8 mouse cellular contexts compared by ENCODE assay signal in genomic region chr10:81014393-81015384, GRCm38 (mm10). TPM values are rescaled to one million over a fixed set of nuclear protein-coding genes. Genes with fewer than 3 reads are reported as not detected.
DNase-seq lines count a peak whose midpoint lies in the region; ATAC-seq and TF ChIP-seq lines count a peak whose summit lies in the region.

Gene Gng7, minus strand, starts transcription at chr10:81014945.

- ATAC-seq in heart, embryonic 11.5 days (replicated peaks; ENCODE audit: insufficient number of reproducible peaks, low FRiP score, low TSS enrichment): peak; percentile 89
- peak; percentile 99 for ATAC-seq in kidney, embryonic 16.5 days (ENCODE audit: low FRiP score, low TSS enrichment)

- no peaks in the 10 kb centered on the region for H3K36me3 ChIP-seq in erythroblast, embryonic 14.5 days (ENCODE audit: control insufficient read depth)
- H3K36me3 ChIP-seq in heart, embryonic 11.5 days (ENCODE audit: control insufficient read depth, insufficient read depth, low read length): no peaks in the 10 kb centered on the region
- no peaks in the 10 kb centered on the region for H3K36me3 ChIP-seq in kidney, embryonic 16.5 days (ENCODE audit: insufficient read depth, low read length)
- H3K36me3 ChIP-seq in liver, adult 2 months (ENCODE audit: control insufficient read depth, insufficient read depth, low read length): no peaks in the 10 kb centered on the region
- no peaks in the 10 kb centered on the region for H3K36me3 ChIP-seq in myocyte (ENCODE audit: control insufficient read depth, insufficient read depth)
- H3K36me3 ChIP-seq in splenic B cell, adult 2 months (ENCODE audit: control insufficient read depth, insufficient read depth, low read length, poor library complexity, severe bottlenecking): no peaks in the 10 kb centered on the region

- no peak for TF ChIP-seq POLR2A in brain, embryonic 14.5 days (IDR thresholded peaks at IDR 0.05; ENCODE audit: borderline replicate concordance, extremely low read depth, insufficient read depth, insufficient read length, poor library complexity, severe bottlenecking)
- no peak for TF ChIP-seq POLR2A in liver, adult 2 months (IDR thresholded peaks at IDR 0.05; ENCODE audit: extremely low read depth, insufficient read depth, low read length)
- no peak for TF ChIP-seq POLR2A in myocyte (IDR thresholded peaks at IDR 0.05; ENCODE audit: insufficient read length, low read depth)

- no peak within 1 kb of the TSS for H3K27ac ChIP-seq in heart, embryonic 11.5 days (ENCODE audit: low read depth, low read length)
- no peak within 1 kb of the TSS for H3K27ac ChIP-seq in kidney, embryonic 16.5 days (ENCODE audit: low read length)
- H3K27ac ChIP-seq in liver, adult 2 months (replicated peaks; ENCODE audit: insufficient read depth, low read depth, low read length): no peak within 1 kb of the TSS

- no peak within 1 kb of the TSS for H3ac ChIP-seq in myocyte (ENCODE audit: control insufficient read depth, insufficient read length)

- H3K4me2 ChIP-seq in heart, embryonic 11.5 days: peak within 1 kb of the TSS; percentile 55
- peak within 1 kb of the TSS; percentile 58 for H3K4me2 ChIP-seq in kidney, embryonic 16.5 days (replicated peaks; ENCODE audit: low read depth, low read length)
- H3K4me2 ChIP-seq in myocyte (ENCODE audit: low read depth): peak within 1 kb of the TSS; percentile 27

- 11% methylated on average over 31 of the region's 31 CpGs for WGBS in heart, embryonic 11.5 days (ENCODE audit: insufficient replicate concordance)
- WGBS in kidney, embryonic 16.5 days: 9% methylated on average over 31 of the region's 31 CpGs
- 13% methylated on average over 31 of the region's 31 CpGs for WGBS in liver, adult 2 months

- no peaks in the 10 kb centered on the region for H3K79me2 ChIP-seq in liver, adult 2 months (ENCODE audit: control insufficient read depth, insufficient read depth, low read length)
- no peaks in the 10 kb centered on the region for H3K79me2 ChIP-seq in myocyte (ENCODE audit: control insufficient read depth, insufficient read depth)

- peaks cover 2% of the 10 kb centered on the region; the same call in 1 of the 2 replicates for H3K9me3 ChIP-seq in erythroblast, embryonic 14.5 days (ENCODE audit: control insufficient read depth, low read length)
- H3K9me3 ChIP-seq in heart, embryonic 11.5 days (replicated peaks; ENCODE audit: control insufficient read depth, low read length): no peaks in the 10 kb centered on the region
- no peaks in the 10 kb centered on the region for H3K9me3 ChIP-seq in kidney, embryonic 16.5 days (ENCODE audit: low read length)

- H3K27me3 ChIP-seq in erythroblast, embryonic 14.5 days (ENCODE audit: control insufficient read depth): peaks cover 3% of the 10 kb centered on the region
- peaks cover 6% of the 10 kb centered on the region; the same call in 1 of the 2 replicates for H3K27me3 ChIP-seq in heart, embryonic 11.5 days (ENCODE audit: control insufficient read depth, insufficient read depth, low read length)
- no peaks in the 10 kb centered on the region for H3K27me3 ChIP-seq in kidney, embryonic 16.5 days (ENCODE audit: insufficient read depth, low read length)
- no peaks in the 10 kb centered on the region for H3K27me3 ChIP-seq in liver, adult 2 months (ENCODE audit: control insufficient read depth, insufficient read depth, low read length)
- peaks cover 8% of the 10 kb centered on the region for H3K27me3 ChIP-seq in myocyte (ENCODE audit: control insufficient read depth, insufficient read depth, insufficient read length)
- no peaks in the 10 kb centered on the region for H3K27me3 ChIP-seq in splenic B cell, adult 2 months (ENCODE audit: control insufficient read depth, insufficient read depth, low read length, poor library complexity, severe bottlenecking)

- peak; percentile 94 to 96 for DNase-seq in B cell, adult 2 months
- DNase-seq in brain, embryonic 14.5 days (ENCODE audit: low read depth): peak; percentile 99
- peak; percentile 83 for DNase-seq in liver, adult 2 months (ENCODE audit: extremely low read depth, low read depth, low spot score)
- peak; percentile 90 for DNase-seq in splenic B cell, adult 2 months (ENCODE audit: low read depth, low spot score)

- H3K4me3 ChIP-seq in erythroblast, embryonic 14.5 days (replicated peaks): peak within 1 kb of the TSS; percentile 37
- peak within 1 kb of the TSS; percentile 12 for H3K4me3 ChIP-seq in heart, embryonic 11.5 days (ENCODE audit: low read depth, low read length)
- peak within 1 kb of the TSS; percentile 43 for H3K4me3 ChIP-seq in kidney, embryonic 16.5 days (ENCODE audit: low read length)
- H3K4me3 ChIP-seq in liver, adult 2 months (ENCODE audit: insufficient read depth, low read depth, low read length): peak within 1 kb of the TSS; percentile 39; the same call in 1 of the 2 replicates
- H3K4me3 ChIP-seq in myocyte: no peak within 1 kb of the TSS

- peaks cover 34% of the 10 kb centered on the region for H3K4me1 ChIP-seq in erythroblast, embryonic 14.5 days (ENCODE audit: control insufficient read depth)
- no peaks in the 10 kb centered on the region for H3K4me1 ChIP-seq in heart, embryonic 11.5 days (ENCODE audit: control insufficient read depth, insufficient read depth, low read length)
- peaks cover 8% of the 10 kb centered on the region; the same call in 1 of the 2 replicates for H3K4me1 ChIP-seq in kidney, embryonic 16.5 days (ENCODE audit: insufficient read depth, low read length)
- 0 out of 2 replicates have a peak, but pooled peaks cover 3% of the 10 kb centered on the region for H3K4me1 ChIP-seq in liver, adult 2 months (ENCODE audit: control insufficient read depth, insufficient read depth, low read length)

- H3K9ac ChIP-seq in heart, embryonic 11.5 days (ENCODE audit: low read depth, low read length): no peak within 1 kb of the TSS; the same call in 1 of the 2 replicates
- peak within 1 kb of the TSS; percentile 47 for H3K9ac ChIP-seq in kidney, embryonic 16.5 days (replicated peaks; ENCODE audit: low read length)
- peak within 1 kb of the TSS; percentile 57; the same call in 1 of the 2 replicates for H3K9ac ChIP-seq in liver, adult 2 months (ENCODE audit: low read depth, low read length)

- no peak for TF ChIP-seq CTCF in brain, embryonic 14.5 days (IDR thresholded peaks at IDR 0.05; ENCODE audit: borderline replicate concordance, extremely low read depth, insufficient read depth, insufficient read length)
- no peak for TF ChIP-seq CTCF in liver, adult 2 months (IDR thresholded peaks at IDR 0.05; ENCODE audit: low read depth, low read length)

TF ChIP-seq in myocyte, 11 proteins besides CTCF, POLR2A, EP300 and RAD21:
- no peak for TF ChIP-seq SRF (IDR thresholded peaks at IDR 0.05; ENCODE audit: control insufficient read depth, insufficient read length, low read depth)
- no peak for TF ChIP-seq POLR2AphosphoS2 (IDR thresholded peaks at IDR 0.05; ENCODE audit: insufficient read length, low read depth)
- no peak for TF ChIP-seq CEBPB (IDR thresholded peaks at IDR 0.05; ENCODE audit: insufficient read depth, poor library complexity, severe bottlenecking)
- no peak for TF ChIP-seq TCF12 (IDR thresholded peaks at IDR 0.05; ENCODE audit: insufficient read depth, poor library complexity, severe bottlenecking)
- no peak for TF ChIP-seq REST (IDR thresholded peaks at IDR 0.05; ENCODE audit: insufficient read depth, insufficient read length)
- no peak for TF ChIP-seq MYOG (IDR thresholded peaks at IDR 0.05; ENCODE audit: control insufficient read depth in 1 of 3, insufficient read depth in 1 of 3, insufficient read length in 2 of 3, low read depth in 2 of 3)
- no peak for TF ChIP-seq MAX (IDR thresholded peaks at IDR 0.05; ENCODE audit: low read depth)
- TF ChIP-seq E2F4 (IDR thresholded peaks at IDR 0.05; ENCODE audit: insufficient read depth): no peak
- TF ChIP-seq MYOD1 (IDR thresholded peaks at IDR 0.05; ENCODE audit: control insufficient read depth in 1 of 3, insufficient read length in 2 of 3, low read depth in 2 of 3): no peak
- TF ChIP-seq USF1 (IDR thresholded peaks at IDR 0.05; ENCODE audit: low read depth): no peak
- no peak for TF ChIP-seq TCF3 (IDR thresholded peaks at IDR 0.05; ENCODE audit: insufficient read length, low read depth)

RNA-seq across cellular contexts. Expression of gene Gng7, which starts in this region (rescaled TPM):
- 13.3 and 13.6 TPM in 2 replicates for polyA plus RNA-seq in brain, embryonic 14.5 days (2012; rRNA removed)
- not detected in 2 replicates for polyA plus RNA-seq in erythroblast, embryonic 14.5 days (2012)
- 1.4 TPM in 2 replicates for polyA plus RNA-seq in heart, embryonic 11.5 days (2014; fragmentation: Nextera tagmentation; extraction: Ambion mirVana)
- polyA plus RNA-seq in kidney, embryonic 16.5 days (2015; fragmentation: Nextera tagmentation; extraction: Ambion mirVana): 6.6 and 6.7 TPM in 2 replicates
- total RNA-seq in liver, adult 2 months (2014; rRNA removed): 0.09 and 0.13 TPM in 2 replicates
- 0.65 TPM in 2 replicates for polyA plus RNA-seq in liver, adult 2 months (2012; rRNA removed)
- 0.47 TPM for polyA plus RNA-seq in myocyte (2012; fragmentation: generic; extraction: Trizol)

Comparison
In these comparisons a context has a peak if more than half of its experiments do, and no peak if none do; other contexts are left out.
1. Peak in DNase-seq, H3K4me3 ChIP-seq and H3K9ac ChIP-seq in liver, adult 2 months; RNA of the gene not detected or under 1 TPM.